Mouse (Mus musculus) ovary, postnatal 10 days (tissue): ENCODE results near the gene Ttc12.

Experiments
- DNase-seq: peaks from one replicate; pipeline ENCODE4 v3.0.0; 2022; ENCODE audit warnings: low spot score

Ttc12 gene

DNA sequence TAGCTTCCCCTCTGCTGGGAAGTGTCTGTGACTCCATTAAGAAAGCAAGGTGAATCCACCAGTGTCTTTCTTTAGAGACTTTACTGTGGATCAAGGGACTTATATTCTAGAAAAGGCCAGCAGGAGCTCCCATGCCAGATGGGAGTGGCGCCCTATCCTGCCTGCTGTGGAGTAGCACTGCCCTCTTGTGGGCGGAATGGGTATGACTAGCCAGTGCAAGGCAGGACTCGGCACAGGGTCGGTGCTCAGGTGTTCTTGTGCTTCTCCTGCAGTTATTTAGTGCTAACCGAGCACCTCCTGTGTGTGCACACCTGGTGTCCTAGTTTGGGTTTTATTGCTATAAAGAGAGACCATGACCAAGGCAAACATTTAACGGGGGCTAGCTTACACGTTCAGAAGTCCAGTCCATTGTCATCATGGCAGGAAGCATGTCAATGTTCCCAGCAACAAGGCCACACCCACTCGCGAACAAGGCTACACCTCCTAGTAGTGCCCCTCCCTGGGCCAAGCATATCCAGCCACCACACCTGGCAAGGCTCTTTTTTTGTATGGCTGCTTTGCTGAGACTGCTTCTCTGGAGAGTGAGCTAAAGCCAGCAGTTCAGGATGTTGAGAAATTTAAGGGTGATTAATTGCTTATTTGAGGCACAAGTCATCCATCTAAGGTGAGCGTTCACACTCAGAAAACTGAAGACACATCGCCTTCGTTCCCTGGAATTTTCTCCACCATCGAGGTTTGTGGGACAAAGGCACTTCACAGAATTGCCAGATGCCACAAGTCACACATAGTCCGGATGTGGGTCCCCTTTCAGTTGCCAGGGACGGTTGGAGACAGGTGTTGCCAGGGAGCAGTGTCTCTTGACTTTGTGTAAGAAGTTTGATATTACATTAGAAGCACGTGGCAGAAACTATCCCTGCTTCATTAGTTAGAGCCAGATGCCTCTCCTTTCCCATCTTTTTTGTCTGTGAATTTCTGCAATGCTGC, 3.2 kb upstream of the Ttc12 start:
- peak; percentile 88 for DNase-seq

DNA sequence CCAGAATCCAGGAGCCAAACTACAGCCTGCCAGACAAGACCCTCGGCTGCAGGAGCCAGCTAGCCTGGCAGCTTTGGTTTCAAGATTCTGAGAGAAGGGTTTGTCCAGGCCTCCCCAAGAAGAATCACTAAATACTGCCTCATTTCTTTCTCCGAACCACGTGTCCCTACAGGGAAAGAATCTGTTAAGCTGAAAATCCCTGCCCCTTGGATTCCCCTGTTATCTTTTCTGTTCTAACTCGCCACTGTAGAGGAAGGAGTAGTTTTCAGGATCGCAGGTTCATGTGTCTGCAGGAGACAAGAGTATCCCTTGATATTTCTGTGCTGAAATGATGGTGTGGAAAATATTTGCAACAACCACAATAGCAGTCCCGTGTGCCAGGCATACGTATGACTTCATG, 2.2 kb upstream of the Ttc12 start:
- no peak for DNase-seq

DNA sequence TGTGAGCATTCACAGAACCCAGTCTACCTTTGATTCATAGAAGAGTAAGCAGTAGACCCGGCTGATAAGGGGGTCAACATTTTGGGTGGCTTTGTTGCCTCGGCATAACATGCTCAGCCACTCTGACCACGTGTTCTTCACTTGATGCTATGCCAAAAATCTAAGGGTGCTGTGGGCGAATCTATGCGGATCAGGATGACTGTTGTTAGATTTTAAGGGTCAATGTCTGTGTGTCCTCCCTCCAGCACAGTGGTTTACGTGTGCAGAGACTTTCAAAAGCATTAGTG, 1.6 kb upstream of the Ttc12 start:
- DNase-seq = no peak

DNA sequence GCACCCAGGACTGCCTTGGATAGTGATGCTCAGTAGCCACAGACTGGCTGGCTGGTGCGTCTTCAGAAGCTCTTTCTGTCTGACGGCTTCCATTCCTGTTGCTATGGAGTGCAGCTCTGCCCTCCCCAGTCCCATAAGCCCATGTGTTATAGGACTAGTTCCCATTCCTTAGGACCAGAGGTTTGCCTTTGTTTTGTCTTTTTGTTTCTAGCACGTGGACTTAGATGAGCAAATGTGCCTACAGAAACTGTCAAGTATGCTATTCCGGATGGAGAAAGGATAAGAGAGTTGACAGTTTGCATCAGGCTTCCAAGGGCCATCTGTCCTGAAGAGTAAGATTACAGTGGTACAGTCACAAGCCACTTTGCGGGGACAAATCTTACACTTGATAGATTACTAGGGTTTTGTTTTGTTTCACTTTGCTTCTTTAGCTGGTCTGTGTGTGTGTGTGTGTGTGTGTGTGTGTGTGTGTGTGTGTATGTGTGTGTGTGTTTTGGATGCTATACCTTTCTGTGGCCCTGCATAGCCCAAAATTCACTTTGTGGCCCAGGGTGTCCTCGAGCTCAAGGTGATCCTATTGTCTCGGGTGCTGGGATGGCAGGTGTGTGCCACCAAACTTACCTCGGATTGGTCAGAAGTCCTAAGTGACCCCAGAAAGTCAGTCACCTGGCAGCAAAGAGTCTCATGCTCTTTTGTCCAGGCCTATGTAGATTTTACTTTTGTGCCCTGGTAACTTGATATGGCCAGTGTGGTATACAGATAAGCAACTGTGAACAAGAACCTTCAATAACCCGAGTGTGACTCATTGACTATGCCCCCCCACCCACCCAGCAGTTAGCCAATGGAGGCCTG, 1.0 kb upstream of the Ttc12 start:
- DNase-seq = no peak

DNA sequence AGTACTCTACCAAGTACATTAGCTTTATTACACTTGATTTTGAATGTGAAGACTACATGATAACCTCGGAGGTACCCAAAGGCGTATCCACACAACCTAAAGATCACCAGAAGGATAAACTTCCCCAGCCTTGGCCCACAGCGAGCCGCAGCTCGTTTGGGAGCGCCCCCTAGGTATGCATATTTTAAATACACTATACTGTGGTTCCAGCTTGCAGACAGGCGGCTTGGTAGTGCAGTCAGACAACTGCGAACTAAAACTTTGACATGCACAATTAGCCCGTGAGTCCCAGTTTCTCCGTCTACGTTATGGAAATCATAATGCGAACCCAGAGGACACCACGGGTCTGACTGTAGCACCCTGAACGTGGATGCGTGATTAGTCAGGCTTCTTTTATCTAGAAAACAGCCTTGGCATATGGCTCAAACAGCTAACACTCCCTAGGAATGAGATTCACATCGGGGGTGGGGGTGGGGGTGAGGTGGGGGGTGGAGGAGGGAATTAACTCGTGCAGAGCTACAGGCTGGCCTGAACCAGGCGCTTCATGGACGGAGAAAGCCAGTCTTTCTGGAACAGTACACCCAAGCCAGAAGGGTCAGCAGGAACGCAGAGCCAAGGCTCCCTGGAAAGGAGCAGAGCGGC, 654 bp downstream of the Ttc12 start:
- DNase-seq = no peak

DNA sequence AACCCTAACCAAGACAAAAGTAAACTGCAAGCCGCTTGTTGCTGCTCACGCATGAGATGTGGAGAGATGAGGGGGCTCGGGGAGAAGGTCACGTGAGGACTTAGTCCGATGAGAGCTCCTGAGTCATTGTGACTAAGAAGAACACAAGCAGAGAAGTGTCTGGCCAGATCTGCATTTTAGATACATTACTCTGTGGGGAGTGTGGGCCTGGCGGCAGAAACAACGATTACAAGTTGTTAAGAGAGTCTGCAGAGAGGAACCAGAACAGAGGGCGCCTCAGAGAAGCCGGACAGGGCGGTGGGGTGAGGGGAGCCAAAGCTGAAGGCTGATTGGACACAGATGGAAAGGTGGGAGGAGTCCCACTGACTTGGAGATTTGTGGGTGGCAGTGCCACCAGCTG, 2.7 kb downstream of the Ttc12 start:
- DNase-seq = no peak

DNA sequence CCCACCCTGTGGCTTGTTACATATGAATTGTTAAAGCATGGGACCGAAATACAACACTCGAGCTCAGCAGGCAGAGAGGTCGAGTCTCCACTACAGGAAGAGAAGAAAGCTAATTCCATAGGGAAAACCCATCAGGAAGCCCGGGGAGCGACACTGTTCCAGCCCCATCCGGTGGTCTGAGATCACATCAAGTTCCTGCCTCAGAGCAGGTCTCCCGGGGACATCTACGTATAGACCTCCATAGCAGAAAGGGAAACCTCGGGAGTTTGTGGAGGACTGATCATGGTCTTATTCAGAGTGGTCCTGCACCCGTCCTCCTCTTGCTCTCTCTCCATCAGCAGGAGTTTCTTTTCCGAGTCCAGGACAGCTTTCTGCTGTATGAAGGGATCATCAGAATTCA, 13.9 kb downstream of the Ttc12 start:
- no peak for DNase-seq

DNA sequence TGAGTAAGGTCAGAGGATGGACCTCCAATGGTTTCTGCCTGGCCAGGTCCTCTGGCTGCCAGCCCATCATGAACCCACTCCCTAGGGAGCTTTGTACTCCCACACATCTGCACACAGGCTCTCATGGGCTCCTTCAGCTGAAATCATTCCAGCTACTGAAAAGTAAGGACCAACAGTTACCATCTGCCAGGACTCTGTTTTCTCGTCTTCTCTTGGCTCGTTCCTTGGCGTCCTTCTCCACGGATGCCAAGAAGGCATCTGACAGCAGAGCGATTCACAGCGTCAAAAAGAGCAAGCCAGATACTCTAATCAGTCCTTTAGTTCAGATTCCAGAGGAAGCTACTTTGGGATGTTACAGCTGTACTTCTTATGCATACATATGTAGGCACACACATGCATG, 15.1 kb downstream of the Ttc12 start:
- no peak for DNase-seq

DNA sequence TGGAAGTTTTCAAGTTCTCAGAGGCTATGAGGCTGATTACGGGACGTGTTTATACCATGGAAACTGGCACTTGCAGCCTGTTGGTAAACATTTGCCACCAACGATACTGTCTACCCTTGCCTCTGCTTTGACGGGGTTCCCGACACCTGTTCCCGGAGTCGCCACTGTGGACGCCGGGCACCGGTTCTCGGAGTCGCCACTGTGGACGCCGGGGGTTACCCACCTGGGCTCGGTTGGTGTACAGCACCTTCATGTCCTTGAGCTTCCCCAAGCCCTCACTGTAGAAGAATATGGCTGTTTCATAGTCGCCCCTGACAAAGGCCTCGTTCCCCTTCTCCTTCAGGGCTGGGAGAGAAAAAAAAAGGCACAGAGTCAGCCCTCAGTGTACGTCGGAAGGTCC, 16.0 kb downstream of the Ttc12 start:
- DNase-seq = no peak

DNA sequence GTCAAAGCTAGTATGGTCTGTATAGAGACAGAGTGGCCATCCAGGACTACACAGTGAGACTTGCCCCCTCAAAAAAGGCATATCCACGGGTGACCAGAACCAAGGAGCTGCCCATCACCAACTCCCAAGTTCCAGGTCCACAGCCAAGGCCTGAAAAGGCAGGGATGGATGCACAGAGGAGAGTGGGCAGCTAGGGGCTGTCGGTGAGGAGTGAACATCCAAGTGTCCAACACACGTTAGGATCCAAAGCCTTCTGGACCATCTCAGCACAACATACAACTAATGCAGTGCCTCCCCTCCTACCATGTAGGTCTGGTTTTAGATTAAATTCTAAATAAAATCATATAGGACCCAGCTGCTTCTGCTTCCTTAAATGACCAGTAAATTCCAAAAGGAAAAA, 29.9 kb downstream of the Ttc12 start:
- DNase-seq = no peak

DNA sequence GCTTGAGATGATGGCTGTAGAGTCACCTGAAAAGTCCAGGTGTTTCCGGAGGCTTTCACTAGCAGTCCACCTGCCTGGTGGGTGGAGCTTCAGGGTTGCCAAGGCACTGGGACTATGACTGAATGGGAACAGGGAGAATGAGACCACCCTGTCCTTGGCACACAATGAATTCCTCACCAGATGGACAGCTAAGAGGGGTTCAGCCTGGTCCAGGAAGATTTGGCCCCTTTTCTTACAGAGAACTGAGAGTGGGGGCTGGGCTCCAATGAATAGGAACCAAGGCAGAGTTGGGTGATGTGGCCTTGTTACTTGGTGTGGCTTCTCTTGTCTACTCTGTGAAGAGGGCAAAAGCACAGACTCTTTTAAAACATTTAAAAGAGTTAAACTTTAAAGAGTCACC, 33.6 kb downstream of the Ttc12 start:
- no peak for DNase-seq

DNA sequence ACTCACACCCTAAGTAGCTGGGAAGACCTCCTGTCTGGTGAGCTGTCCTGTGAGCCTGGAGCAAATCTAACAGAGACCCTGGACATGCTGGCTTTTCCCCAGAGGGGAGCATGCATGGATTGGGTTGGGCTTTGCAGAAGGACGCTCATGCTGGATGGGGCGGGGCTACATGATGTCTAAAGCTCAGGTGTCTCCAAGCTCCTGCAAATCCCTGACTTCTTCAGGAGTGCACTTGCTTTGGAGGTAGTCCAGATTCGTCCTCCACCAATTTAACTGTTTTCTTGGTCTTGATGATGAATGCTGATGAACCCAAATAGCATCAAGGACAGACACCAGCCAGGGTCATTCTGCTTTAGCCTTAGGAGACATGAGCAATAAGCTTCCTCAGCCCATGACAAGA, 35.5 kb downstream of the Ttc12 start:
- DNase-seq = no peak

DNA sequence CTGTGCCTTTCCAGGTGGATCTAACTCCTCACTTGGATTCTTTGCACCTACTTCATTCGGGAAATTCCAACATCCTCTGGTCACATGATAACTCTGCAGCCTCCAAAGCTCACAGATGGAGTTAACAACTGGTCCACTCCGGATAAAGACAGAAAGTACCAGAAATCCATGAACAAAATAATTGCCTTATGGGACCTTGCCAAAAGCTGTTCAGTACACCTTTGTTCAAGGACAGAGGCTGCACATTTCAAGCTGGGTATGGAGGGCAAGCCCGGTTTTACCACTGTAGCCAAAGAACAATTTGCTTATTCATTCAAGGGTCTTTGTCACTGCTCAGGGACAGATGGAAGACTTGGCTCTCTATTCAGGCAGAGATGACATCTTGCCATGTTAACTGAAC, 43.4 kb downstream of the Ttc12 start:
- DNase-seq = no peak

DNA sequence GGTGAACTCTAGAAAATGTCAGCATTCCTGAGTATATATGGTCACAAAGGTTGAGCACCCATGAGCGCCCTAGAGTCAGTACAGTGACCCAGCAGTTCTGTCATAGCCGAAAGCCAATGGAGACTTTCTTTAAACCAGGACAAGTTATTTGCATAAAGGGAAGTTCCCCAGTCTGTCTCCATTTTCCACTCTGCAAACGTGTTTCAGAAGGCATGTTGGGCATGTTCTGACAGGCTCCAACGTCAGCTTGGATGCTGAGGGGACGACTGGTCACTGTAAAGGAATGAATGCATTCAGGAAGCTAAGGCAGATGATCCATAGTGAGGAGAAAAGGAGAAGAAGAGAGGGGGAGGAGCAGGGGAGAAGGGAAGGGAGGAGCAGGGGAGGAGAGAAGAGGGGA, 58.5 kb downstream of the Ttc12 start:
- no peak for DNase-seq

DNA sequence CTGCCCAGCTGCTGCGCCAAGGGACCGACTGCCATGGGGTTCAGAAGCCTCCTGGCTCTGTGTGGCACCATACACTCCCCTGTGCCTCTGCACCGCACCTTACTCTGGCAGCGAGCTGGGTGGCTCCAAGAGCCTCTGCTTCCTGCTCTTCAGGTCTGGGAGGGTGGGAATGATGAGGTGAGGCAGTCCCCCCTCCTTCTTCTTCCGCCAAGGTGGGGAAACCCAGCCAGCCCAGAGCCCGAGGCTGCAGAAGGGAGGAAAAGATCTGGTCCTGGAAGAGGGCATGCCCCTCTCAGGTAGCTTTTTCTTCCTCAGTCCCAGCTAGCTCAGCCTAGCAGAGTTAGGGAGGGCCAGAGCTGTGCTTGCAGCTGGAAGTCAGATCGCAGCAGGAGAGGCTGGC, 59.1 kb downstream of the Ttc12 start, which contains the start of gene Ankk1:
Gene Ankk1 (minus strand): TSS at position 101 of the 400 bp plus-strand sequence.
- DNase-seq = no peak

DNA sequence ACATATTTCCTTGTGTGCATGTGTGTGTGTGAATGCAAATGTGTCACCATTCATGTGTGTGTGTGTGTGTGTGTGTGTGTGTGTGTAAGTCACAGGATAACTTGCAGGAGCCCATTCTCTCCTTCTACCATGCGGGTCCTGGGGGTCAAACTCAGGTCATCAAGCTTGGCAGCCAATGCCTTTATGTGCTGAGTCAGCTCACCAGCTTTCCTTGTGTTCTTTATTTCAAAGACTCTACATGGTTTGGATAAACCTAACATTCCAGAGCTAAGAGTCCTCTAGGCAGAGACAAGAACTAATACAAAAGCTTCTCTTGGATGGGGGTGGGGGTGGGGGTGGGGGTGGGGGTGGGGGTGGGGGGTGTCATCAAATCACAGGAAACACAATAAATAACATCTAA, 60.4 kb downstream of the Ttc12 start:
- DNase-seq = no peak

DNA sequence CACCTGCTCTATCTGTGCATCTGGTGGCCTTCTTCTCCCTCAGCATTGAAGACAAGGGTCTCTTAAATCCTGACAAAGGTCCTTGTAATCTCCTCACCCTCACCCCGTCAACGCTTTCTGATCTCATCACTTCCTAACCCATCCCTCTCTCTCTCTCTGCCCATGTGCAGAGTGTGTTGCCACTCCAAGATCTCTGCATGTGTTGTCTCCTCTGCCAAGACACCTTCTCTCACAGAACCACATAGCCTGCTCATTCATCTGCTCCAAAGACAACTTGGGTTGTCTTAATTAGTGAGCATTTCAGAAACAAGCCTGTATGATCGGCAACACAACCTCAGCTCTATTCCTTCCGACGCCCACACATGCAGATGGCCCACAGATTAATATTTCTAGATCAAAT, 62.2 kb downstream of the Ttc12 start:
- DNase-seq = no peak

DNA sequence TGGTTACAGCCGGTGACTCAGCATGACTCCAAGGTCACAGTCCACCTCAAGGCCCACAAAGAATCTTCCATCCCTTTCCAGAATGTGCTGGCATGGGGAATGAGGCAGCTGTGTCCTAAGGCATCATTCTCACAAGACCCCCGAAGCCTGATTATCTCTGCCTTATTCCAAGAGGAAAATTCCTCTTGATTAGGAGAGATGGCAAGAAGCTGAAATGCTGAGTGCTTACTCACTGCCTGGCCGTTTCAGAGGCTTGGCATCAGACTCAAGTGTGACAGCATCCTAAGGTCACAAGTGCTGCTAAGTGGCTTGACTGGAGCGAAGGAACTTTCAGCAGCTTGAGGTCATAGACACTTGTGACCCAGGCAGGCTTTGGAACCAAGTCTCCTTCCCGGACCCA, 75.4 kb downstream of the Ttc12 start:
- no peak for DNase-seq

DNA sequence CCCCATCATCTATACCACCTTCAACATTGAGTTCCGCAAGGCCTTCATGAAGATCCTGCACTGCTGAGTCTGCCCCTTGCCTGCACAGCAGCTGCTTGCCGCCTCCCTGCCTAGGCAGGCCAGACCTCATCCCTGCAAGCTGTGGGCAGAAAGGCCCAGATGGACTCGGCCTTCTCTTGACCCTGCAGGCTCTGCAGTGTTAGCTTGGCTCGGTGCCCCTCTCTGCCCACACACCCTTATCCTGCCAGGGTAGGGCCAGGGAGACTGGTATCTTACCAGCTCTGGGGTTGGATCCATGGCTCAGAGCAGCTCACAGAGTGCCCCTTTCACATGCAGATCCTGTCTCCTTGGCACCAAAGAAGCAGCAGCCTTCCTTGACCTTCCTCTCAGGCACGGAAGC, 79.0 kb downstream of the Ttc12 start:
- no peak for DNase-seq

DNA sequence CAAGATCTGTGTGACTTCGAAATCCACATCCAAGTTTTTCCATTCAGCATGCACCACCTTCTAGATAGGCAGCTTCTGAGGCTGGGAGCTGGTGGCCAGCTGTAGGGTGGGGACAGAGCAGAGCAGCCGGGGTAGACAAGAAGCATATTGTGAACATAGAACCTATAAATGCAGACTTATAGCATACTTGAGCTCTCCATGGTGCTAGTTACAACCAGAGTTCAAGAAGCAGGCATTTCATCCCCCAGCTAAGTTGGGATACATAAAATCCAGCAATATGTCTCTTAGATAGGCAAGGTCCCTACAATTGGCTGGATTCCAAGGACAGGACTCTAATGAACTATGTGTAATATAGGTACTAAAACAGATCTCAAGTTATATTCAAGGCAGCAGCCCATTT, 82.3 kb downstream of the Ttc12 start:
- no peak for DNase-seq

DNA sequence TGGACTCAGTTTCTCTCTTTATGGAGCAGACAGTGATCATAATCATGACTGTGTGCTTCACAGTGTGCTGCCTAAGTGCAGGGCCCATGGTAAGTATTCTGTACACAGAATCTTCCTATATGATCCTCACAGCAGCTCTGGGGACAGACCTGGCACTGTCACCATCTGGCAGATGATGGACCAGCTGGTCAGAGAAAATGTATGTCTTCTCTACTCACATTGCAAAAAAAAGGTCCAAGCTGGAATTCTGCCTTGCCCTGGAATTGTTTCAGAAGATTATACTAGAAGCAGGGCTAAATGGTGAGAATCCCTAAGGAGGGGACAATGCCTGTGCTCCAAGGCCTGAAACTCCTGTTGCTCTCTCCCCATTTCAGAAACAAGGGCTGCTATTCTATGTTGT, 90.0 kb downstream of the Ttc12 start:
- no peak for DNase-seq

DNA sequence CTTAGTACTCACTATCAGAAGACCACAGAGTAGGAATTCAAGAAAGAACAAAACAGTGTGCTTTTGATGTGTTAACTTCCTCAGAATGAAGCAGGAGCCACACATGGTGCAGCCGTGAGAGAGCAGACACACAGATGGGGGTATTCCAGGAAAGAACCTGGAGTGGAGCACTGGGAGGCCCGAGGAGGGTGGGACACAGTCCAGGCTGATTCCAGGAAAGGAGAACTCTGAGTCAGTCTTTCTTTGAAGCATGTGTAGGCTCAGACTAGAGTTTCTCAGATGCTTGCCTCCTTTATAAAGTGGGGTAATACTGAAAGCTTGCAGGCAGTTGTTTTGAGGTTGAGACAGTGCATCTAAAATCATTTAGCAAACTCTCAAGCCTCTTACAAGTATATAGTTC, 93.8 kb downstream of the Ttc12 start:
- DNase-seq = no peak
